Mouse (Mus musculus) hindbrain, embryonic 12.5 days (tissue): ENCODE measurements around the gene Dnttip1. TPM values are rescaled to one million over a fixed set of nuclear protein-coding genes. Genes with fewer than 3 reads are reported as not detected.

Experiments used
- polyA plus RNA-seq: library from polyadenylated mRNA; unstranded; fragments of >200 nt; fragmentation: Nextera tagmentation; extraction: Ambion mirVana; gene quantifications from 2 replicates; pipeline ENCODE4 v1.2.1, GENCODE M21; 2016

Gene Dnttip1
- polyA plus RNA-seq, 1 experiment from 2014 or later: 89.7 TPM

Other genes with a start within 250 kb of the Dnttip1 start
- 48.9 and 53.3 TPM in 2 replicates for gene Pigt, start 248.5 kb upstream of the Dnttip1 start, polyA plus RNA-seq
- gene Wfdc2, start 183.6 kb upstream of the Dnttip1 start, polyA plus RNA-seq: 21.0 and 48.2 TPM in 2 replicates
- gene Spint3, start 172.5 kb upstream of the Dnttip1 start, polyA plus RNA-seq: not detected in 2 replicates
- not detected in 2 replicates for gene Wfdc6a, start 160.5 kb upstream of the Dnttip1 start, polyA plus RNA-seq
- gene Eppin, start 152.4 kb upstream of the Dnttip1 start, polyA plus RNA-seq: not detected in 2 replicates
- not detected in 2 replicates for gene Wfdc6b, start 132.5 kb upstream of the Dnttip1 start, polyA plus RNA-seq
- not detected in 2 replicates for gene Wfdc8, start 132.4 kb upstream of the Dnttip1 start, polyA plus RNA-seq
- not detected in 2 replicates for gene Wfdc16, start 107.2 kb upstream of the Dnttip1 start, polyA plus RNA-seq
- gene Wfdc10, start 89.9 kb upstream of the Dnttip1 start, polyA plus RNA-seq: not detected in 2 replicates
- not detected in 2 replicates for gene Wfdc9, start 89.4 kb upstream of the Dnttip1 start, polyA plus RNA-seq
- gene Wfdc11, start 71.9 kb upstream of the Dnttip1 start, polyA plus RNA-seq: not detected in 2 replicates
- gene Wfdc13, start 60.9 kb upstream of the Dnttip1 start, polyA plus RNA-seq: not detected in 2 replicates
- not detected in 2 replicates for gene Spint4, start 47.5 kb upstream of the Dnttip1 start, polyA plus RNA-seq
- not detected in 2 replicates for gene Spint5, start 30.7 kb upstream of the Dnttip1 start, polyA plus RNA-seq
- gene Wfdc3, start 52 bp upstream of the Dnttip1 start, polyA plus RNA-seq: 1.0 and 1.2 TPM in 2 replicates
- 296 and 341 TPM in 2 replicates for gene Ube2c, start 23.9 kb downstream of the Dnttip1 start, polyA plus RNA-seq
- 4.9 and 31.3 TPM in 2 replicates for gene Tnnc2, start 34.0 kb downstream of the Dnttip1 start, polyA plus RNA-seq
- gene Snx21, start 39.8 kb downstream of the Dnttip1 start, polyA plus RNA-seq: 15.0 and 15.7 TPM in 2 replicates
- gene Acot8, start 58.9 kb downstream of the Dnttip1 start, polyA plus RNA-seq: 15.3 and 17.0 TPM in 2 replicates
- 11.9 and 12.2 TPM in 2 replicates for gene Zswim3, start 59.1 kb downstream of the Dnttip1 start, polyA plus RNA-seq
- 21.4 and 22.3 TPM in 2 replicates for gene Zswim1, start 76.7 kb downstream of the Dnttip1 start, polyA plus RNA-seq
- gene Spata25, start 82.6 kb downstream of the Dnttip1 start, polyA plus RNA-seq: not detected in 2 replicates
- gene Ctsa, start 86.9 kb downstream of the Dnttip1 start, polyA plus RNA-seq: 108 and 112 TPM in 2 replicates
- 5.5 and 6.1 TPM in 2 replicates for gene Neurl2, start 87.5 kb downstream of the Dnttip1 start, polyA plus RNA-seq
- gene Pltp, start 111.7 kb downstream of the Dnttip1 start, polyA plus RNA-seq: 77.3 and 78.5 TPM in 2 replicates
- 85.2 and 87.6 TPM in 2 replicates for gene Pcif1, start 133.3 kb downstream of the Dnttip1 start, polyA plus RNA-seq
- 17.3 and 18.2 TPM in 2 replicates for gene Zfp335, start 165.8 kb downstream of the Dnttip1 start, polyA plus RNA-seq
- gene Mmp9, start 194.8 kb downstream of the Dnttip1 start, polyA plus RNA-seq: 5.7 and 7.2 TPM in 2 replicates
- gene Slc12a5, start 214.8 kb downstream of the Dnttip1 start, polyA plus RNA-seq: 12.7 and 16.1 TPM in 2 replicates